Mouse (Mus musculus): ENCODE results near the gene Nodal.

Gene Nodal

GRCm38 (mm10) chr10:61398125-61398524, 19.6 kb upstream of the Nodal start:
- DNase-seq (ENCODE audit: low spot score in 2 of 2): no peak

DNA sequence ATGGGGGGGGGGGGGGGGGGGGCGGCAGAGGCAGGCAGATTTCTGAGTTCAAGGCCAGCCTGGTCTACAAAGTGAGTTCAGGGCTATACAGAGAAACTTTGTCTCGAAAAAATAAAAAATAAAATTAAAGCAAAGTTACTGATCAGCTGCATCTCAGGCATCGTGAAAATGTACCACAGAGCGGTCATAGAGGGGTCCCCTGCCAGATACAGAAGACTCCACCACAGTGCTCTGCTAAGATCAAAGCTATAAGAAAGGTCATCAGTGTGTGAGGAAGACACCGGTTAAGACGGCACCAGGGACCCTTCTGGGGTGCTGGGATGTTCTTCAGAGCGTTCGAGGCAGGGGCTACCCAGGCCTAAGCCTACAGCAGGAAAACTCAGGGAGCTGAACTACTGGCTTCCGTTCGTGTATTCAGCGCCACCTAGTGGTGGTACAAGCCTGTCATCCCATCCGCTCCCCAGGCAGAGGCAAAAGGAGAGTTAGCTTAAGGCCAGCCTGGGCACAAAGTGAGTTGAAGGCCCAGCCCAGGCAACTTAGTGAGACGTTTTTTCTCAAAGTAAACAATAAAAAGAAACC, 18.5 kb upstream of the Nodal start:
- peak; percentile 11 to 67 for DNase-seq (ENCODE audit: low spot score in 2 of 2)

GRCm38 (mm10) chr10:61400407-61400806, 17.4 kb upstream of the Nodal start:
- DNase-seq (ENCODE audit: low spot score in 2 of 2): no peak

DNA sequence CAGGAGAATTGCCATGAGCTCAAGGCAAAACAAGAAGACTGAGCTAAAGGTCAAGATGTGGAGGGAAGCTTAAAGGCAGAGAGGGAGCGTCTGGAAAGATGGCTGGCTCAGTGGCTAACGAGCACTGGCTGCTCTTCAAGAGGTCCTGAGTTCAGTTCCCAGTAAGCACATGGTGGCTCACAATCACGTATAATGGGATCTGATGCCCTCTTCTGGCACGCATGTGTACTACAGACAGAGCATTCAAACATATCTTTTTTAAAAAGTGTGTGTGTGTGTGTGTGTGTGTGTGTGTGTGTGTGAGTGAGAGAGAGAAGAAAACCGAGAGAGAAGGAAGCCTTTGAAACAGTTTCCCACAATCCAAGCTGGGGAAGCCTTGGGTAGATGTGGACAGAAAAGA, 15.3 kb upstream of the Nodal start:
- no peak for DNase-seq (ENCODE audit: low spot score in 2 of 2)

- DNase-seq (ENCODE audit: low spot score in 2 of 2): no peak
Observed at GRCm38 (mm10) chr10:61402911-61403310, 14.9 kb upstream of the Nodal start.

DNA sequence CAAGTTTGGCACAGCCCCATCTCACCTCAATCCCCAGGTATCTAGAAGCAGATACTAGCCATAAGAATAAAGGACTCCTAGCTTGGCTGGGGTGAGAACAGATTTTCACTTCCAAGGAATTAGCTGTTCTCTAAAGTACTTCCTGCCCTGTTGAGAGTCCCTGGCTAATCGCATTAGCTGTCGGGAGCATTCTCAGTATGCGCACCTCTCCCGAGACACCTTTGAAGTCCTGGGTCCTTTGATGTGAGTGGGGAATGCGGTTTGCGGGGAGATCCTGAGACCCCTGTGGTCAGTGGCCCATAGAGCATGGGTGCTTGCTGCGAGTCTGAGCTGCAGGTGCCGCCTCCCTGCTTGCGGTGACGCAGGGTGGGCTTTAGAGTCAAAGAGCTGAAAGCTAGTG, 11.8 kb upstream of the Nodal start:
- no peak for DNase-seq (ENCODE audit: low spot score in 2 of 2)

DNA sequence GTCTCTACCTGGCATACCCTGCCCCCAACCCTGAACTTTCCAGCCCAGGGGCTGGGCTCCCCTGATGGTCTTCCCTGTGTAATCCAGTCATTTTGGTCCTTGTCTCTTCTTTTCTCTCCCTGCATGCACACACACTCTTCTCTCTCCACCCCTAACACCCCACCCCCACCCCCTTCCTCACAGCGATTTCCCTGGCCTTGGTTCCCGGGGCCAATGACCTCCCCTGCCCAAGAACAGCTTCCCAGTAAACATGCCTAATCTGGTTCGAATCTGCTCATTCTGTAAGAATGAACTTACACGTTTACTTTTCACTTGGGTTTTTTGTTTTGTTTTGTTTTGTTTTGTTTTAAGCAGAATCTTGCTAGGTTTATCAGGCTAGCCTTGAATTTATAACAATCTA, 8.0 kb upstream of the Nodal start:
- no peak for DNase-seq (ENCODE audit: low spot score in 2 of 2)

DNA sequence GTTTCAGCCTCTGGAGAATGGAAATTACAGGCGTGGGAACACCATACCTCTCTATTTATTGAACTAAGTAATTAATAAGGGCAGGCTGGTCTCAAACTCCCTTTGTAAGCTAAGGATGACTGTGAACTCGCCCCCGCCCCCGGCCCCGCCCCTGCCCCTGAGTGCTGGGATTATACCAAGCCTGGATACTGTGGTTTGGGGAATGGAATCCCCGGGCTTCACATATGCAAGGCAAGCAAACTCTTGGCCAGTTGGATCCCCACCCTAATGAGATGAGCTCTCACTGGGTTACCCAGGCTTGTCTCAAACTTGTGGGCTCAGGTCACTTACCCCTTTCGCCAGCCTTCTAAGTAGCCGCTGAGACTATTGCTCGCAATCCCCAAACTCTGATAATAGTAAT, 7.6 kb upstream of the Nodal start:
- no peak for DNase-seq (ENCODE audit: low spot score in 2 of 2)

DNA sequence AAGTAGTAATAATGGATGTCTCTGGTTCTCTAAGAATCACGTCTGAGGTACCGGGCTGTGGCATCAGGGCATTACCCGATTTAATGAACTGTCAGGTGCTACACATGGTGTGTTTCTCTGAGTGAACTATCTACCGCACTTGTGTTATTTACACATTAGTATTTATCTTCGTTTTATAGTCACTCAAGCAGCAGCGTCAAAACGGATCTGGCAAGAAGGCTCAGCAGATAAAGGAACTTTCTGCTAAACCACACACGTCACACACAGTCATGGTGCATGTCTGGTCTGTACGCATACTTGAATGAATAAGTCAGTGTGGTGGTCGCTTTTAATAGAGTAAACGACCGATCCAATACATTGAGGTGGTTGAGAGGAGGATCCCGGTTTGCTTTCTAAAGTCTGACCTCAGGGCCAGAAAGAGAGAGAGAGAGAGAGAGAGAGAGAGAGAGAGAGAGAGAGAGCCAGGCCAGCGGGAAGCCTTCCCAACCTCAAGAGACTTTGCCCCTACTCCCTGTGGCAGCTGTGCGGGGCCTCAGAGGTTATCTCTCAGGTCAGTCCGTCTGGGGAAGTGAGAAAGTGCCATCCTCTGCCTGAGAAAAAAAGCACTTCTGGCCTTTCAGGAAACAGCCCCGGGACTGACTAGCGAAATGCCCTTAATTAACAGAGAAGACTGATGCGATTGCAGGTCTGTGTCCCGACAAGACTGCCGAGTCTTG, 4.7 kb upstream of the Nodal start:
- DNase-seq (ENCODE audit: low spot score in 2 of 2): no peak

- no peak for DNase-seq (ENCODE audit: low spot score in 2 of 2)
Observed at GRCm38 (mm10) chr10:61415240-61415639, 2.5 kb upstream of the Nodal start.

DNA sequence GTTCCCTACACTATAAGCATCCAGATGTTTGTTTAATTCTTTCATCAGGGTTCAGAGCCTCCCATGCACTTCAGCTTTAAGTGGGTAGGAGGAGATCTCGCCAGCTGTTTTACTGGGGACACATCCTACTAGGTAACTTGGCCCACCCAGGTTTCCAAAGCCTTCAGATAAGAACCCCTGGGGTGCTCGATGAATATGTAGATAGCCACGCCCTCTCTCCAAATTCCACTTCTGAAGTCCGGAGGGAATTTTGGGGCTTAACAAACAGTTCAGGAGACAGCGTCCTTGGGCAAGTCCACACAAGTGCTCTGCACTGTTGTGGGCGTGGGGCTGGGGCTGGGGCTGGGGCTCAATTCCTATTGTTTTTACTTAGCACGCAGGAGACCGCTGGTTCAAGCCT, 1.9 kb upstream of the Nodal start:
- no peak for DNase-seq (ENCODE audit: low spot score in 2 of 2)

DNA sequence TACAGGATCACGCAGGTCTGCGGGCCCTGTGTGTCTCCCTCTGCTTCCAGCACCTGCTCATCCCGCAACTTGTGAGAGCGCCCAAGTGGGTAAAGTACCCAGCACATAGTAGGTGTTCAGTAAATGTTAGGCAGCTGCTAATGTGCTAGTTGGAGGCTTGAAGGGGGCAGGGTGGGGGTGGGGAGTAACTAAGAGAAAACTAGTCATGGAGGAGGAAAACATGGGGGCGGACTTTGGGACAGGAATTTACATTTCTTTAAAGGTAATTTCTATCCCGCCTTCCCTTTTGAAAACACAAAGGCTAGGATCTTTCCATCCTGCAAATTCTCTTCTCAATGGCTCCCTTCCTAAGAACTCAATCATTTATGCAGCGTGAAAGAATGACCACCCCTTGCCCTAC, 1.2 kb upstream of the Nodal start:
- no peak for DNase-seq (ENCODE audit: low spot score in 2 of 2)

- DNase-seq (ENCODE audit: low spot score in 2 of 2): no peak
Observed at GRCm38 (mm10) chr10:61417046-61417445, 726 bp upstream of the Nodal start.

GRCm38 (mm10) chr10:61418131-61418900, 544 bp downstream of the Nodal start:
- no peak for DNase-seq (ENCODE audit: low spot score in 2 of 2)

- no peak for DNase-seq (ENCODE audit: low spot score in 2 of 2)
Observed at GRCm38 (mm10) chr10:61419146-61419545, 1.4 kb downstream of the Nodal start.

- DNase-seq (ENCODE audit: low spot score in 2 of 2): no peak
Observed at GRCm38 (mm10) chr10:61420011-61420410, 2.2 kb downstream of the Nodal start.

GRCm38 (mm10) chr10:61422861-61423260, 5.1 kb downstream of the Nodal start:
- DNase-seq (ENCODE audit: low spot score in 2 of 2): no peak

DNA sequence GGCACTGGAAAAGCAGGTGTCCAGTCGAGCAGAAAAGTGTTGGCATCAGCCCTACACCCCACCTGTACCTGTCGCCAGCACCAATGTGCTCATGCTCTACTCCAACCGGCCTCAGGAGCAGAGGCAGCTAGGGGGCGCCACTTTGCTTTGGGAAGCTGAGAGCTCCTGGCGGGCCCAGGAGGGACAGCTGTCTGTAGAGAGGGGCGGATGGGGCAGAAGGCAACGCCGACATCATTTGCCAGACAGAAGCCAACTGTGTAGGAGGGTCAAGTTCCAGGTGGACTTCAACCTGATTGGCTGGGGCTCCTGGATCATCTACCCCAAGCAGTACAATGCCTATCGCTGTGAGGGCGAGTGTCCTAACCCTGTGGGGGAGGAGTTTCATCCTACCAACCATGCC, 5.5 kb downstream of the Nodal start:
- DNase-seq (ENCODE audit: low spot score in 2 of 2): peak; percentile 15 to 61

GRCm38 (mm10) chr10:61424500-61424899, 6.7 kb downstream of the Nodal start:
- DNase-seq (ENCODE audit: low spot score in 2 of 2): no peak

- no peak for DNase-seq (ENCODE audit: low spot score in 2 of 2)
Observed at GRCm38 (mm10) chr10:61425047-61425446, 7.3 kb downstream of the Nodal start.

- no peak for DNase-seq (ENCODE audit: low spot score in 2 of 2)
Observed at GRCm38 (mm10) chr10:61426251-61426757, 8.5 kb downstream of the Nodal start.

DNA sequence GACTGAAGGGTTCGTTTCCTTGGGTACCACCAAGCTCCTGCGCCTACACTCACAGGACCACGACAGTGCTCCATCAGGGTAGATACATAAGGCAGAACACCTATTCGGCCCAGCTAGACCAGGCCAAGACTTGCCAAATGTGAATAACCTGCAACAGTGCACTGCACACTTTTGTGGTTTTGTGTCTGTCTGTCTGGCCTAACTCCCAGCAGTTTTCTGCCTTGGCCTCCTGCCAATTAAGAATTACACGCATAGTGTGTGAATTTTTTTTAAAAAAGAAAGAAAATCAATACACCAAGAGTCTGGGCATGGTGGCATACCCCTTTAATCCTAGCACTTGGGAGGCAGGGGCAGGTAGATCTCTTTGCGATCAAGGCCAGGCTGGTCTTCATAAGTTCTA, 10.2 kb downstream of the Nodal start:
- DNase-seq (ENCODE audit: low spot score in 2 of 2): no peak

GRCm38 (mm10) chr10:61428416-61428815, 10.6 kb downstream of the Nodal start:
- DNase-seq (ENCODE audit: low spot score in 2 of 2): no peak
